Mouse (Mus musculus): ENCODE measurements around the gene Agpat1. TPM values are rescaled to one million over a fixed set of nuclear protein-coding genes. Genes with fewer than 3 reads are reported as not detected.

Gene Agpat1
- polyA plus RNA-seq, 1 experiment: 255 TPM

DNA sequence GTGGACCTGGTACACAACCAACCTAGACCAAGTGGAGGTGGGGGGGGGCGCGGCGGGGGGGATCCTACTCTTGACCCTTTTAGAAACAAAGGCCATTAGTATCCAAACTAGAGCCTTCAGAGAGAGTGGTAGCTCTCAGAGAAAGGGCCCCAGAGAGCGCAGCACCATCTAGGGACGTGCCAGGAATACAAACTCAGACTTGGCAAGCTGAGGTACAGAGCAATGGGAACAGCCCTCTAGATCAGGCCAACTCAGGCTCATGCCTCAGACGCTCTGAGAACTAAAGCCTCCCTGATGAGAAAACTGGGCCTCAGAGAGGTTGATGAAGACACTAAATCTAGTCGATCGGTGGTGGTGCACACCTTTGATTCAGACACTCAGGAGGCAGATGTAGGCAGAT, 18.9 kb upstream of the Agpat1 start:
- DNase-seq (ENCODE audit: low read depth, low spot score): no peak
- 91% methylated on average over 8 of the region's 8 CpGs for WGBS

DNA sequence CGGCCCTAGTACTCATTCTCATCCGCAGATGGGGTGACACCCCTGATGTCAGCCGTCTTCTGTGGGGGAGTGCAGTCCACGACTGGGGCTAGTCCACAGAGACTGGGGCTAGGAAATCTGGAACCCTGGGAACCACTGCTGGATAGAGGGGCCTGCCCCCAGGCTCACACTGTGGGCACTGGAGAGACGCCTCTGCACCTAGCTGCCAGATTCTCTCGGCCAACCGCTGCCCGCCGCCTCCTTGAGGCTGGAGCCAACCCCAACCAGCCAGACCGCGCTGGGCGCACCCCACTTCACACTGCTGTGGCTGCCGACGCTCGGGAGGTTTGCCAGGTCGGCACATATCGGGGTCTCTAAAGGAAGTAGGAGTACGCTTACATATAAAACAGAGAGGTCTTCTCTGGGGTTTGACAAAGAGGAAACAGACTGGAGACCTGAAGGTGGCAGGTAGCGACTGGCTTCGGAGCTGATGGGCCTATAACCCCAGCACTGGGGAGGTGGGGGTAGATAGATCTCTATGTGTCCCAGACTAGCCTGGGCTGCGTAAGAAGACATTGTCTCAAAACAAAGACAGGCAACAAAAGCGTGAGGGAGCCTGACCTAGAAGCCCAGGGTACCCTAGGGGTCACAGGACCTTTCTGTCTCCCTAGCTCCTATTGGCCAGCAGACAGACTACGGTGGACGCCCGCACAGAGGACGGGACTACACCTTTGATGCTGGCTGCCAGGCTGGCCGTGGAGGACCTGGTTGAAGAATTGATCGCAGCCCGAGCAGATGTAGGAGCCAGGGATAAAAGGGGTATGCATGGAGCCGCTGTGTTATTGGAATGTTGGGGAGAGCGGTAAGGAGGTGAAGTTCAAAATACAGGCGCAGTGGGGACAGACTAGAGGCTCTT, 17.9 kb upstream of the Agpat1 start:
- no peak for DNase-seq (ENCODE audit: low read depth, low spot score)
- 57% methylated on average over 32 of the region's 32 CpGs for WGBS

DNA sequence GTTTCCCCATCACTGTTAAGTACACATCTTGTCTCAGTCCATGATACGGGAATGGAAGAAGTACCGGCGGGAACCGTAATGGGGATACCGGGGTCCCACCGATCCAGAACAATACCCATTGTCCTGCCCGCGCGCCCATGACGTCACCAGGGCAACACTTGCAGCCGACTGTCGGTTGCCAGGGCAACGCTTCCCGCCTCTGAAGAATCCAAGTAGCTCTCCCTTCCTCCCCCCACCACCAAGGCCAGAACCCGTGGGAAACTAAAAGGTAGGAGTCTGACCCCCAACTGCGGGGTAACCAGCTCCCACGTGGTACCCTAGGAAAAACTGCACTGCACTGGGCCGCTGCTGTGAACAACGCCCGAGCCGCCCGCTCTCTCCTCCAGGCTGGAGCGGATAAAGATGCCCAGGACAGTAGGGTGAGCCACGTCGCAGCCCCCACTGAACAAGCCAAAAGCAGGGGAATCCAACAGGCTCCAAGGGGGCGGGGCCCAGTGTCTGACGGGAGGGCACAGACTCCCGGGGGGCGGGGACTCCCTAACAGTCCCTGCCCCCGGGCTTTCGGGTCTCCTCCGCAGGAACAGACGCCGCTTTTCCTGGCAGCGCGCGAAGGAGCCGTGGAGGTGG, 17.2 kb upstream of the Agpat1 start:
- no peak for DNase-seq (ENCODE audit: low read depth, low spot score)

GRCm38 (mm10) chr17:34587423-34587811, 16.6 kb upstream of the Agpat1 start:
- whole genome bisulfite sequencing: 1% methylated on average over 50 of the region's 50 CpGs
- no peak for DNase-seq (ENCODE audit: low read depth, low spot score)

More for the DNA sequence above, 17.2 kb upstream of the Agpat1 start:
- 1% methylated on average over 38 of the region's 38 CpGs for WGBS

DNA sequence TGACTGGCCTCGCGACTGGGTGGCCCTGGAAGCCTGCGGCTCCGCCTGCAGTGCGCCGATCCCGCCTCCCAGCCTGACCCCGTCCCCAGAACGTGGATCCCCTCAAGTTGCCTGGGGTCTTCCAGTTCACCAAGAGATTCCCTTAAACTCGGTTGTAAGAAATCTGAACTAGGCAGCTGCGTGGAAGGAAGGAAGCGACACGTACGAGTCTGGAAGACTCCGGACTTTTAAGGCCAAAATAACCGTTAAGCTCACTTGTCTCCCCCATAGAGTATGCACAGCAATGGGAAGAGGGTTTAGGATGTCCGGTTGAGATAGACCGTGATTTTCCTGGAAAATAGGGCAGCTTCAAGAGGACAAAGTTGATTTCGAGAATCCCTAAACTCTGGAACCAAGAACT, 16.2 kb upstream of the Agpat1 start:
- WGBS: 2% methylated on average over 19 of the region's 19 CpGs

GRCm38 (mm10) chr17:34588767-34589166, 15.3 kb upstream of the Agpat1 start:
- DNase-seq (ENCODE audit: low read depth, low spot score): no peak
- 84% methylated on average over 3 of the region's 3 CpGs for WGBS

More for the DNA sequence above, 16.2 kb upstream of the Agpat1 start:
- no peak for DNase-seq (ENCODE audit: low read depth, low spot score)

DNA sequence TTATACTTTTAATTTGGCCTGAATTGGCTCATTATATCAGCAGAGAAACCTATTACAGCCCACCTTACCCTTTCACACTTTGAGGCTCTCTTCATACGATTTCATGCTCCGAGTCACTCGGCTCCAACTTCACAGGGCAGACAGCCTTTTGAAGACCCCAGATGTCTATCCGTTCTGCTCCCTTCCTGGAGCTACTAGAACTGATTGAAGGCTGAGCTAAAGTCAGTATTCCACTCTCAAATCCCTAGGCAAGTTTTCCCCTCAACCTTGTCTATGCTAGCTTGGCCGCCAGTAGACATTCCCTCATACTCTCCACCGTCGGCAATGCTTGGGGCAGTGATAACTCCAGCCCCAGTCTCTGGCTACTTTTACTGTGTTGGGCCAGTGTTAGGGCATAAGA, 14.9 kb upstream of the Agpat1 start:
- WGBS: 68% methylated on average over 7 of the region's 7 CpGs
- no peak for DNase-seq (ENCODE audit: low read depth, low spot score)

- 15% methylated on average over 7 of the region's 7 CpGs for WGBS
Measured at GRCm38 (mm10) chr17:34589681-34590101, 14.4 kb upstream of the Agpat1 start, which contains the start of gene Gpsm3. Gene Gpsm3, plus strand, starts transcription at chr17:34589806.

GRCm38 (mm10) chr17:34590154-34590987, 13.7 kb upstream of the Agpat1 start:
- 70% methylated on average over 15 of the region's 15 CpGs for WGBS
- DNase-seq (ENCODE audit: low read depth, low spot score): no peak

More at GRCm38 (mm10) chr17:34589681-34590101, 14.4 kb upstream of the Agpat1 start, which contains the start of gene Gpsm3:
- no peak for DNase-seq (ENCODE audit: low read depth, low spot score)

GRCm38 (mm10) chr17:34591029-34591993, 12.8 kb upstream of the Agpat1 start, which contains the start of gene Pbx2:
Gene Pbx2, plus strand, starts transcription at chr17:34591266.
- WGBS: 14% methylated on average over 21 of the region's 21 CpGs

DNA sequence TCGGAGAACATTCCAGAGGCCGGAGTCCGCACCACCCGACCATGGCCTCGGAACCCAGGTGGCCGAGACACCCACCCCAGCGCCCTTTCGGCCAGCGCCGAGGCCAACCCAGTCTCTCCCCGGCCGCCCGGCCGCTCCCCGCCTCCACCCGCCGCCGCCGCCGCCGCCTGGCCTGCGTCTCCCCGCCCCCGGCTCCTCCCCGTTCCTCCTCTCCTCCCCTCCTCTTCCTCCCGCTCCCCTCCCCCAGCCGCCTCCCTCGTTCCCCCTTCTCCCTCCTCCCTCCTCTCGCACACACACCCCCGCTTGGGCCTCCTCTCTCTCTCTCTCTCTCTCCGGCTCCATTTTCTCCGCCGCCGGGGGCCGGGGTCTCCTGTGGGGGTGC, 12.1 kb upstream of the Agpat1 start:
- WGBS: under 1% methylated on average over 31 of the region's 35 CpGs

More at GRCm38 (mm10) chr17:34591029-34591993, 12.8 kb upstream of the Agpat1 start, which contains the start of gene Pbx2:
- no peak for DNase-seq (ENCODE audit: low read depth, low spot score)

GRCm38 (mm10) chr17:34592581-34593549, 11.2 kb upstream of the Agpat1 start:
- no peak for DNase-seq (ENCODE audit: low read depth, low spot score)
- 1% methylated on average over 32 of the region's 32 CpGs for WGBS

More for the DNA sequence above, 12.1 kb upstream of the Agpat1 start:
- no peak for DNase-seq (ENCODE audit: low read depth, low spot score)

DNA sequence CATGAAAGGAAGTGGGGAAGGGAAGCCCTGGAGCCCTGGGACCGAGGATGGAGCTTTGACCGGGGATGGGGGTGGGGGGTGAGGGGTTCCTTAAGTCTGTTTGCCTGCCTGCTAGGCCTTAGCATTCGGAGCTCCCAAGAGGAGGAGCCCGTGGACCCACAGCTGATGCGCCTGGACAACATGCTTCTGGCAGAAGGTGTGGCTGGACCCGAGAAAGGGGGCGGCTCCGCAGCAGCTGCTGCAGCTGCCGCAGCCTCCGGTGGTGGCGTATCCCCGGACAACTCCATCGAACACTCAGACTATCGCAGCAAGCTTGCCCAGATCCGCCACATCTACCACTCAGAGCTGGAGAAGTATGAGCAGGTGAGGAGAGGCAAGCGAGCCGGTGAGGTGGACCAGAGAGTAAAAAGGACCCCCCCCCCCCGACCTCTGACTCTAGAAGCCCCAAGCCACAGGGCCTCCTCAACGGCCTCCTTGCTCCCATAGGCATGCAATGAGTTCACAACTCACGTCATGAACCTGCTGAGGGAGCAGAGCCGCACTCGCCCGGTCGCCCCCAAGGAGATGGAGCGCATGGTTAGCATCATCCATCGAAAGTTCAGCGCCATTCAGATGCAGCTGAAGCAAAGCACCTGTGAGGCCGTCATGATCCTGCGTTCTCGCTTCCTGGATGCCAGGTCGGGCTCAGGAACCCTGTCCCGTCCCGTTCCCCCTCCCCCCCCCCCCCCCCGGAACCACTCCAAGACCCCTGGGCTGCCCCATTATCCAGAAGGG, 10.1 kb upstream of the Agpat1 start:
- 41% methylated on average over 34 of the region's 34 CpGs for WGBS
- DNase-seq (ENCODE audit: low read depth, low spot score): no peak

DNA sequence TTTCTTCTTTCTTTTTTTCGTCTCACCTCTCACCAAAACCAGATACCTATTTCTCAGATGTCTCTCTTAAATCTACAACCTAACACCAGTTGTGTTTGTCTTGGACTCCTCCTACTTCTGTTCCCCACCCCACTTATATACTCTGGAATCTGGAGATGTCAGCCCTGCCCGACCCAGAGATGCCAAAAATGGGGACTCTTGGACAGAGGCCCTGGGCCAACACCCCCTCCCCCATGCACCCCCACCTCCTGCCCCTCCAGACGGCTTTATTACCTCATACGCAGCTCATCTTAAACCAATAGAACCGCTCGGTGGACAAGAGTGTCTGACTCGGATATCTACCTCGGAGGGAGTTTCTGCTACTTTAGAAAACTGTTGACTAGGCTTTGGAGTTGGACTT, 8.0 kb upstream of the Agpat1 start:
- WGBS: 64% methylated on average over 8 of the region's 8 CpGs
- DNase-seq (ENCODE audit: low read depth, low spot score): no peak

DNA sequence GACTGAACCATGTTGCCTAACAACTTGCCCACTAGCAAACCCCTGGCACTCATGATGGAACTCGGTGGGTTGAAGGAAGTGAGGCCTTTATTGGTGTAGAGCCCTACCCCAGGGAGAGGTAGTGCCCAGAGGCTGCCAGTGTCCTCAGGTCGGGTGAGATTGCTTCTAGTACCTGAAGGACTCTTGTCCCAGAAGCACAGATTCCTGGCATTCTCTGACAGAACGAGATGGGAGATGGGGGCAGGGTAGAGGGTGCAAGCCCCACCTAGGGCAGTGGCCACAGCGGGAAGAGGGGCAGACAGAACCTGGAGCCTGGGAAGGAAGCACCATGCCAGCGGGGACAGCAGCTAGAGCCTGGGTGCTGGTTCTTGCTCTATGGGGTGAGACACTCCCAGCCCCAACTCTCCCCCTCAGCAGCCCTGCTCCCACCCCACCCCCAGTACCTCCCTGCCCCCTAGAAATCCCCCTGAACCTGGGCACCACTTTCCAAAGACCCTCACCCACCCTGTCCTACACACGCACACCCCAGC, 6.4 kb upstream of the Agpat1 start, which contains the start of gene Ager:
Gene Ager, plus strand, starts transcription at position 297 of the 530 bp plus-strand sequence.
- no peak for DNase-seq (ENCODE audit: low read depth, low spot score)
- WGBS: 21% methylated on average over 6 of the region's 6 CpGs

GRCm38 (mm10) chr17:34599891-34600290, 4.2 kb upstream of the Agpat1 start:
- DNase-seq (ENCODE audit: low read depth, low spot score): no peak
- 63% methylated on average over 9 of the region's 9 CpGs for WGBS
